Mouse (Mus musculus) cortical plate, adult 2 months (tissue): ENCODE measurements around the gene Hoxd3. TPM values are rescaled to one million over a fixed set of nuclear protein-coding genes. Genes with fewer than 3 reads are reported as not detected.

Experiments
- H3K27ac ChIP-seq: fragments of 200-500 bp; 2 replicates; pipeline ENCODE4 v1.5.1; 2012; ENCODE audit warnings: low read length, control low read depth, inconsistent platforms; ENCODE audit not compliant: insufficient read depth
- H3K4me1 ChIP-seq: fragments of 200-500 bp; 2 replicates; pipeline ENCODE4 v1.6.1; 2011; ENCODE audit warnings: low read length; ENCODE audit not compliant: control insufficient read depth, insufficient read depth
- H3K4me3 ChIP-seq: fragments of 200-500 bp; 2 replicates; pipeline ENCODE4 v1.5.1; 2011; ENCODE audit warnings: mild to moderate bottlenecking, low read length, control low read depth; ENCODE audit not compliant: insufficient read depth
- CTCF ChIP-seq: fragments of 200-500 bp; IDR thresholded peaks from 2 replicates; pipeline ENCODE4 v1.5.1; 2011; ENCODE audit warnings: mild to moderate bottlenecking, control low read depth, low read length; ENCODE audit not compliant: insufficient read depth; ENCODE audit errors: extremely low read depth
- POLR2A ChIP-seq: fragments of 200-500 bp; IDR thresholded peaks from 2 replicates; pipeline ENCODE4 v1.6.1; 2011; ENCODE audit warnings: mild to moderate bottlenecking, low read length, control low read depth; ENCODE audit not compliant: insufficient read depth; ENCODE audit errors: extremely low read depth
- polyA plus RNA-seq: library from polyadenylated mRNA; depleted of rRNA; stranded (reverse); fragments of >200 nt; gene quantifications from 2 replicates; pipeline ENCODE4 v1.2.3, GENCODE M21; 2012; rRNA removed

The Hoxd3 gene
- polyA plus RNA-seq, 1 experiment: not detected

GRCm38 (mm10) chr2:74763976-74764375 is 52.2 kb downstream of the Hoxd3 start:
- H3K4me3 ChIP-seq: no peak overlapping the region
- TF ChIP-seq CTCF: no peak
- TF ChIP-seq POLR2A: no peak
- no peaks in the 10 kb centered on the region for H3K4me1 ChIP-seq
- H3K27ac ChIP-seq: no peak overlapping the region

- TF ChIP-seq POLR2A: no peak
- TF ChIP-seq CTCF: no peak
- no peaks in the 10 kb centered on the region for H3K4me1 ChIP-seq
- H3K27ac ChIP-seq: no peak overlapping the region
- H3K4me3 ChIP-seq: no peak overlapping the region
These were observed 62.6 kb downstream of the Hoxd3 start for GRCm38 (mm10) chr2:74774359-74774758.

GRCm38 (mm10) chr2:74777536-74778275 is 66.0 kb downstream of the Hoxd3 start:
- Histone ChIP-seq H3K4me1 (no peaks in the 10 kb centered on the region), H3K27ac (no peak overlapping the region)
- TF ChIP-seq CTCF: no peak
- TF ChIP-seq POLR2A: no peak

GRCm38 (mm10) chr2:74781386-74781785 is 69.7 kb downstream of the Hoxd3 start:
- H3K4me3 ChIP-seq: no peak overlapping the region
- no peak for TF ChIP-seq CTCF
- TF ChIP-seq POLR2A: no peak
- no peak overlapping the region for H3K27ac ChIP-seq
- no peaks in the 10 kb centered on the region for H3K4me1 ChIP-seq

More at GRCm38 (mm10) chr2:74777536-74778275, 66.0 kb downstream of the Hoxd3 start:
- no peak overlapping the region for H3K4me3 ChIP-seq

- no peak for TF ChIP-seq POLR2A
- TF ChIP-seq CTCF: no peak
- Histone ChIP-seq H3K4me1 (no peaks in the 10 kb centered on the region), H3K27ac (no peak overlapping the region), H3K4me3 (no peak overlapping the region)
These were observed 83.8 kb downstream of the Hoxd3 start for GRCm38 (mm10) chr2:74795531-74795930.

Other genes starting within 250 kb of the Hoxd3 start
- gene Lnpk, start 132.5 kb upstream of the Hoxd3 start, polyA plus RNA-seq: 31.3 and 32.3 TPM in 2 replicates
- gene Evx2, start 52.4 kb upstream of the Hoxd3 start, polyA plus RNA-seq: not detected in 2 replicates
- not detected in 2 replicates for gene Hoxd13, start 43.6 kb upstream of the Hoxd3 start, polyA plus RNA-seq
- not detected in 2 replicates for gene Hoxd12, start 36.9 kb upstream of the Hoxd3 start, polyA plus RNA-seq
- not detected in 2 replicates for gene Hoxd11, start 32.4 kb upstream of the Hoxd3 start, polyA plus RNA-seq
- gene Hoxd10, start 20.0 kb upstream of the Hoxd3 start, polyA plus RNA-seq: not detected in 2 replicates
- not detected in 2 replicates for gene Hoxd9, start 14.2 kb upstream of the Hoxd3 start, polyA plus RNA-seq
- gene Hoxd8, start 7.3 kb upstream of the Hoxd3 start, polyA plus RNA-seq: not detected in 2 replicates
- gene Hoxd4, start within 50 bp of the Hoxd3 start, polyA plus RNA-seq: not detected in 2 replicates
- gene Gm28230, start 14.8 kb downstream of the Hoxd3 start, polyA plus RNA-seq: not detected in 2 replicates
- gene Hoxd1, start 51.1 kb downstream of the Hoxd3 start, polyA plus RNA-seq: 0.06 and 0.08 TPM in 2 replicates
- 42.1 and 44.2 TPM in 2 replicates for gene Mtx2, start 113.9 kb downstream of the Hoxd3 start, polyA plus RNA-seq